Mouse (Mus musculus) CH12.LX (cell line): Measurements from ENCODE around the gene Gria4. TPM values are rescaled to one million over a fixed set of nuclear protein-coding genes. Genes with fewer than 3 reads are reported as not detected.

Source experiments
- DNase-seq: peaks from one replicate; pipeline ENCODE4 v3.0.0-alpha.2; 2013; ENCODE audit errors: extremely low read depth
- H3K27ac ChIP-seq: 2 replicates; pipeline ENCODE4 v1.5.1; 2012; ENCODE audit warnings: low read depth, mild to moderate bottlenecking, control low read depth, moderate library complexity; ENCODE audit not compliant: insufficient read depth
- H3K27me3 ChIP-seq: replicated peaks from 2 replicates; pipeline ENCODE3; 2012; ENCODE audit warnings: inconsistent platforms
- H3K36me3 ChIP-seq, 2 experiments: replicated peaks in 1 of 2; 2 replicates each; pipeline versions ENCODE3 to v1.6.1; 2012; ENCODE audit warnings: inconsistent platforms in 1 of 2, low read length in 1 of 2, mild to moderate bottlenecking in 1 of 2, mixed read lengths in 1 of 2, moderate library complexity in 1 of 2; ENCODE audit not compliant: control insufficient read depth in 1 of 2, insufficient read depth in 1 of 2
- H3K4me1 ChIP-seq, 2 experiments: 2 replicates each; pipeline ENCODE4 v1.6.1; 2012; ENCODE audit warnings: inconsistent platforms in 1 of 2, moderate library complexity in 1 of 2; ENCODE audit not compliant: insufficient read depth in 2 of 2, control insufficient read depth in 1 of 2
- H3K4me2 ChIP-seq: 2 replicates; pipeline ENCODE4 v1.6.1; 2012; ENCODE audit warnings: low read depth, mild to moderate bottlenecking, control low read depth; ENCODE audit not compliant: poor library complexity, insufficient read depth, severe bottlenecking
- H3K4me3 ChIP-seq, 3 experiments: fragments of 150-350 bp in 1 of 3; sonication (generic) in 1 of 3; replicated peaks in 1 of 3; 2 replicates each; pipeline versions ENCODE3 to v1.5.1; 2011 to 2012; ENCODE audit warnings: low read depth in 2 of 3, low read length in 2 of 3, mild to moderate bottlenecking in 2 of 3, moderate library complexity in 2 of 3, control low read depth in 1 of 3, improper control_type of control experiment in 1 of 3, inconsistent platforms in 1 of 3, mixed read lengths in 1 of 3; ENCODE audit not compliant: poor library complexity in 1 of 3
- H3K79me2 ChIP-seq: replicated peaks from 2 replicates; pipeline ENCODE4 v1.6.1; 2012; ENCODE audit warnings: mild to moderate bottlenecking, moderate library complexity; ENCODE audit not compliant: control insufficient read depth, poor library complexity, insufficient read depth, severe bottlenecking; ENCODE audit errors: extremely low read depth
- H3K9ac ChIP-seq: 2 replicates; pipeline ENCODE4 v1.6.1; 2012; ENCODE audit warnings: low read depth, mild to moderate bottlenecking, control low read depth, moderate library complexity; ENCODE audit not compliant: insufficient read depth
- H3K9me3 ChIP-seq: replicated peaks from 2 replicates; pipeline ENCODE3; 2012; ENCODE audit warnings: low read length, inconsistent platforms, mixed read lengths
- BHLHE40 ChIP-seq: IDR thresholded peaks from 2 replicates; pipeline ENCODE4 v1.6.1; 2011; ENCODE audit warnings: mild to moderate bottlenecking, low read depth, low read length, improper control_type of control experiment
- CHD1 ChIP-seq: IDR thresholded peaks from 2 replicates; pipeline ENCODE4 v1.6.1; 2012; ENCODE audit warnings: low read depth, low read length, improper control_type of control experiment, inconsistent platforms
- CHD2 ChIP-seq: IDR thresholded peaks from 2 replicates; pipeline ENCODE4 v1.6.1; 2011; ENCODE audit warnings: low read length, improper control_type of control experiment
- CTCF ChIP-seq, 2 experiments: IDR thresholded peaks in 1 of 2; conservative IDR thresholded peaks in 1 of 2; 2 replicates each; pipeline ENCODE4 v1.5.1; 2011 to 2012; ENCODE audit warnings: low read depth in 2 of 2, low read length in 2 of 2, improper control_type of control experiment in 1 of 2, inconsistent platforms in 1 of 2, mild to moderate bottlenecking in 1 of 2, moderate library complexity in 1 of 2
- E2F4 ChIP-seq: IDR thresholded peaks from 2 replicates; pipeline ENCODE4 v1.6.1; 2011; ENCODE audit warnings: low read depth, low read length, improper control_type of control experiment; ENCODE audit not compliant: insufficient replicate concordance
- ELF1 ChIP-seq: IDR thresholded peaks from 2 replicates; pipeline ENCODE4 v1.6.1; 2014; ENCODE audit warnings: low read depth, mild to moderate bottlenecking, inconsistent platforms, low read length, improper control_type of control experiment
- IRF4 ChIP-seq: IDR thresholded peaks from 2 replicates; pipeline ENCODE4 v1.6.1; 2014; ENCODE audit warnings: low read depth, mild to moderate bottlenecking, inconsistent platforms, low read length, improper control_type of control experiment
- MAFK ChIP-seq: IDR thresholded peaks from 2 replicates; pipeline ENCODE4 v1.6.1; 2011; ENCODE audit warnings: low read length, improper control_type of control experiment; ENCODE audit not compliant: insufficient replicate concordance
- MAZ ChIP-seq: IDR thresholded peaks from 2 replicates; pipeline ENCODE4 v1.6.1; 2012; ENCODE audit warnings: low read depth, mild to moderate bottlenecking, inconsistent platforms, low read length, improper control_type of control experiment, moderate library complexity
- MXI1 ChIP-seq: IDR thresholded peaks from 2 replicates; pipeline ENCODE4 v1.6.1; 2011; ENCODE audit warnings: mild to moderate bottlenecking, low read depth, low read length, improper control_type of control experiment
- MYC ChIP-seq: IDR thresholded peaks from 2 replicates; pipeline ENCODE4 v1.6.1; 2011; ENCODE audit warnings: low read depth, mild to moderate bottlenecking, improper control_type of control experiment, low read length
- NELFE ChIP-seq: IDR thresholded peaks from 2 replicates; pipeline ENCODE4 v1.6.1; 2011; ENCODE audit warnings: low read depth, low read length, improper control_type of control experiment
- NRF1 ChIP-seq: IDR thresholded peaks from 2 replicates; pipeline ENCODE4 v1.6.1; 2014; ENCODE audit warnings: low read depth, mild to moderate bottlenecking, inconsistent platforms, low read length, improper control_type of control experiment, moderate library complexity
- POLR2A ChIP-seq: IDR thresholded peaks from 2 replicates; pipeline ENCODE4 v1.6.1; 2011; ENCODE audit warnings: low read depth, mild to moderate bottlenecking, improper control_type of control experiment, low read length
- POLR2AphosphoS2 ChIP-seq: IDR thresholded peaks from 2 replicates; pipeline ENCODE4 v1.6.1; 2011; ENCODE audit warnings: low read depth, low read length, improper control_type of control experiment
- RAD21 ChIP-seq: IDR thresholded peaks from 2 replicates; pipeline ENCODE4 v1.6.1; 2011; ENCODE audit warnings: low read depth, mild to moderate bottlenecking, low read length, improper control_type of control experiment, moderate library complexity
- RCOR1 ChIP-seq: conservative IDR thresholded peaks from 2 replicates; pipeline ENCODE4 v1.6.1; 2012; ENCODE audit warnings: low read depth, mild to moderate bottlenecking, inconsistent platforms, low read length, improper control_type of control experiment
- SIN3A ChIP-seq: IDR thresholded peaks from 2 replicates; pipeline ENCODE4 v1.6.1; 2012; ENCODE audit warnings: low read length, improper control_type of control experiment, inconsistent platforms
- SMC3 ChIP-seq: IDR thresholded peaks from 2 replicates; pipeline ENCODE4 v1.6.1; 2011; ENCODE audit warnings: low read depth, low read length, improper control_type of control experiment
- TBP ChIP-seq: conservative IDR thresholded peaks from 2 replicates; pipeline ENCODE4 v1.6.1; 2011; ENCODE audit warnings: low read depth, low read length, improper control_type of control experiment
- UBTF ChIP-seq: IDR thresholded peaks from 2 replicates; pipeline ENCODE4 v1.6.1; 2012; ENCODE audit warnings: low read depth, mild to moderate bottlenecking, inconsistent platforms, low read length, improper control_type of control experiment, moderate library complexity
- USF2 ChIP-seq: conservative IDR thresholded peaks from 2 replicates; pipeline ENCODE4 v1.6.1; 2011; ENCODE audit warnings: low read depth, low read length, improper control_type of control experiment
- ZMIZ1 ChIP-seq: IDR thresholded peaks from 2 replicates; pipeline ENCODE4 v1.6.1; 2012; ENCODE audit warnings: low read depth, mild to moderate bottlenecking, inconsistent platforms, low read length, improper control_type of control experiment
- ZNF384 ChIP-seq: IDR thresholded peaks from 2 replicates; pipeline ENCODE4 v1.6.1; 2012; ENCODE audit warnings: low read depth, low read length, improper control_type of control experiment, inconsistent platforms
- dilution Hi-C: fragments of 300-500 bp; cut with MboI; formaldehyde crosslinking; loops from 2 replicates; pipeline ENCODE4 v1.14.3; 2020; ENCODE audit warnings: low sequenced_read_pairs; ENCODE audit not compliant: extremely low pct_unique_long_range_greater_than_20kb, extremely low pct_ligation_motif_present
- in situ Hi-C: fragments of 300-500 bp; cut with MboI; formaldehyde crosslinking; loops from 3 replicates; pipeline ENCODE4 v1.14.3; 2019; ENCODE audit warnings: low sequenced_read_pairs, low pct_ligation_motif_present, low pct_unique_long_range_greater_than_20kb, mixed read lengths
- polyA plus RNA-seq: library from polyadenylated mRNA; unstranded; fragments of >175 nt; gene quantifications from 2 replicates; pipeline ENCODE4 v1.2.1, GENCODE M21; 2012; ENCODE audit warnings: low read depth; ENCODE audit not compliant: insufficient read length
- total RNA-seq, 2 experiments: library from RNA; depleted of rRNA; stranded (reverse); fragments of 300-350 nt in 1 of 2; fragments of >200 nt in 1 of 2; gene quantifications; 2 replicates each; pipeline ENCODE4 v1.2.3; 2012 to 2014

The Gria4 gene
- total and polyA plus RNA-seq, 3 experiments, result not detected

DNA sequence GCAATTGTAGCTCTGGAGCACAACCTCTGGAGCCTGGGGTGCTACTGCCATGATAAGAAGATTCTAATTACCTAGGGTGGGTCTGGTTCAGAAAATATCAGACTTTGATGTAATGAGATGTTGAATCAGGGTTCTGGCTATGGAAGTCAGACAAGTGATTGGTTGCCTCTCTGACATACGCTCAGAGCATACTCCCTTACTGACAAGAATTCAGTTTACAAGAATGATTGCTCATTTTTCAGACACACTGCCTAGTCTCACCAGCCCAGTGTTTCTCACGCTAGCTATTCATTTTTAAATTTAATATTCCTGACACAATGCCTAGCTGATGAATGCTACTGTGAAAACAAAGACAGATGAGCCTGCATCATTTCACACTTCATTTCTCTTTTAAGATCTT is 311.5 kb downstream of the Gria4 start:
- Histone ChIP-seq H3K36me3 (no peaks in the 10 kb centered on the region), H3K27ac (no peak overlapping the region), H3K9me3 (no peaks in the 10 kb centered on the region), H3K9ac (no peak overlapping the region), H3K4me2 (no peak overlapping the region), H3K4me1 (no peaks in the 10 kb centered on the region), H3K27me3 (no peaks in the 10 kb centered on the region), H3K79me2 (no peaks in the 10 kb centered on the region), H3K4me3 (no peak overlapping the region)
- DNase-seq, result no peak
- dilution Hi-C loops, result no loop called here
- TF ChIP-seq CTCF (conservative IDR thresholded peaks at IDR 0.05 in 1 of 2, IDR thresholded peaks at IDR 0.05 in 1 of 2; ENCODE audit: low read depth in 2 of 2, low read length in 2 of 2), result no peak
- no peak for TF ChIP-seq ELF1
- no peak for TF ChIP-seq MXI1
- no peak for TF ChIP-seq SMC3
- TF ChIP-seq POLR2AphosphoS2, result no peak
- no peak for TF ChIP-seq USF2
- TF ChIP-seq BHLHE40, result no peak
- no peak for TF ChIP-seq CHD2
- TF ChIP-seq RAD21, result no peak
- in situ Hi-C loops, result no loop called here

DNA sequence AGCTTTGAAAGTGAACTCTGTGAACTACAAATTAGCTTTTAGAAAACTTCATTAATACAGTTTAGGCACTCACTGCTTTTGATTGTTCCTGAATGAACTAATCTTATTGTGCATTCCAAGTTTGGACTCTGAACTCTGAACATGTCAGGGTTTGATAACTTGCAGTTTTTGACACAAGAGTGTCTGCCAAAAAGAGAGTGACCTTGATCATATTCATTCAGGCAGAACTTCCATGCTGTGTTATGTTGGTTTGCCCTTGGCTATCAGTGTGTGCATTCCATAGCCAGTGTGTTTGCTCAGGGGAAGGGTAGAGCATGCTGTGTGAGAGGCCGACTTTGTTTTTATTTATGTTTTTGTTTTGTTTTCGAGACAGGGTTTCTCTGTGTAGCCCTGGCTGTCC is 325.2 kb downstream of the Gria4 start:
- no peak overlapping the region for H3K4me3 ChIP-seq
- dilution Hi-C loops, result no loop called here
- no peak for DNase-seq
- TF ChIP-seq POLR2A (no peak), CHD1 (no peak), ZNF384 (no peak), ZMIZ1 (no peak), TBP (no peak), IRF4 (no peak), NRF1 (no peak), MAZ (no peak), MAFK (no peak), NELFE (no peak), E2F4 (no peak), RAD21 (no peak), RCOR1 (no peak), SIN3A (no peak), UBTF (no peak), MYC (no peak), CHD2 (no peak), CTCF (conservative IDR thresholded peaks at IDR 0.05 in 1 of 2, IDR thresholded peaks at IDR 0.05 in 1 of 2; ENCODE audit: low read depth in 2 of 2, low read length in 2 of 2) (no peak)
- TF ChIP-seq, all 38 proteins: peak for 0
- H3K4me2 ChIP-seq, result no peak overlapping the region
- H3K27me3 ChIP-seq, result no peaks in the 10 kb centered on the region
- no peaks in the 10 kb centered on the region for H3K4me1 ChIP-seq
- H3K9ac ChIP-seq, result no peak overlapping the region
- in situ Hi-C loops, result no loop called here
- no peaks in the 10 kb centered on the region for H3K9me3 ChIP-seq
- H3K36me3 ChIP-seq, result no peaks in the 10 kb centered on the region
- H3K27ac ChIP-seq, result no peak overlapping the region
- no peaks in the 10 kb centered on the region for H3K79me2 ChIP-seq
